Mouse (Mus musculus) c-Kit-positive CD71-positive TER-119-positive erythroid progenitor cells, embryonic 14.5 days (primary cell): Measurements from ENCODE around the gene Gpx6.

Source experiments
- DNase-seq: peaks from one replicate; pipeline ENCODE4 v3.0.0-alpha.2; 2013; ENCODE audit warnings: low spot score

Gpx6 gene

GRCm38 (mm10) chr13:21323405-21323804 is 11.5 kb downstream of the Gpx6 start:
- DNase-seq, result no peak

DNA sequence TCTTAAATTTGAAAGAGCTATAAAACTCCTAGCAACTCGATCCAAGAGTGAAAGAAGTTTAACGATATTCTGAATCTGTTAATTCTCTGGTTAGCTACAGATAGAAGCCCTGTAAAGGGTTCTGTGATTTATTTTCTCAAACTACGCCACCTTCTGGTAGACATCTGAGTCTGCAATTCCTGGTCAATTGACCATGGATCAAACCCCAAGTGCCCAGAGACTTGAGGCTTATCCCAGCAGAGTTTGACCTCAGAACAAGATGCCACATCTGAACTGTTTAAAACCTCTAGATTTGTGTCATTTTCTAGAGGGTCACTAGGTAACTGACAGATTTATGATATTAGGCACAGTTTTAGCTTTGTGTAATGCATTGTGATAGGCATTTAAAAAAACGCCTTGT is 14.3 kb downstream of the Gpx6 start:
- peak; percentile 52 for DNase-seq

- peak; percentile 78 for DNase-seq
Observed at GRCm38 (mm10) chr13:21326657-21327211, 14.8 kb downstream of the Gpx6 start.

DNA sequence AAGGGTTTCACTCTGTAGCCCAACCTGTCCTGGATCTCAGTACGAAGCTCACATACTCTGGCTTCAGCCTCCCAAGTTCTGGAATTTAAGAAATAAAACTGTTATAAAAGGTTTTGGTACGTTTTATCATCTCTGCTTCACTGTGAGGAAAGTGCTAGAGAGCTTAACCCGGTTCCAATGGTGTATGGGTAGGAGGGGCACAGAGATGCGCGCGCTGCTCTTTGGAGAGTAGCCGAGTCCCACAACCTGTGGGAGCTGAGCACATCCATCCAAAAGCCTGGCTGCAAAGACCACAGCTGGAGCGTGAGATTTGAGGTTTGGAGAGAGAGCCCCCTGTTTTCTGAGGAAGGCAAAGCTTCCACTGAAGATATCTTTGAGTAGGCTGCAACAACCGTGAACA is 15.5 kb downstream of the Gpx6 start:
- DNase-seq, result peak; percentile 20

- DNase-seq, result no peak
Observed at GRCm38 (mm10) chr13:21346610-21347009, 34.7 kb downstream of the Gpx6 start, which contains the start of gene Olfr1367. Gene Olfr1367, plus strand, starts transcription at chr13:21346910.

DNA sequence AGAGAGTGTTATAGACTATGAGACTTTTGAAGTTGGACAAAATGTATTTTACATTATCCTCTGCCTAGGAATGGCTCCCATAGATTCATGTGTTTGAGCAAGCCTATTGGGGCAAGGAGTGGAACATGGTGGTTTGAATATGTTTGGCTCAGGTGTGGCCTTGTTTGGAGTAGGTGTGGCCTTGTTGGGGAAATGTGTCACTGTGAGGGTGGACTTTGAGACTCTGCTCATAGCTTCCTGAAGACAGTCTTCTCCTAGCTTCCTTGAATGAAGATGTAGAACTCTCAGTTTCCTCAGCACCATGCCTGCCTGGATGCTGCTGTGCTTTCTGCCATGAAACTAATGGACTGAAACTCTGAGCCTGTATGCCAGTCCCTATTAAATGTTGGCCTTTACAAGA is 38.7 kb downstream of the Gpx6 start:
- no peak for DNase-seq

DNA sequence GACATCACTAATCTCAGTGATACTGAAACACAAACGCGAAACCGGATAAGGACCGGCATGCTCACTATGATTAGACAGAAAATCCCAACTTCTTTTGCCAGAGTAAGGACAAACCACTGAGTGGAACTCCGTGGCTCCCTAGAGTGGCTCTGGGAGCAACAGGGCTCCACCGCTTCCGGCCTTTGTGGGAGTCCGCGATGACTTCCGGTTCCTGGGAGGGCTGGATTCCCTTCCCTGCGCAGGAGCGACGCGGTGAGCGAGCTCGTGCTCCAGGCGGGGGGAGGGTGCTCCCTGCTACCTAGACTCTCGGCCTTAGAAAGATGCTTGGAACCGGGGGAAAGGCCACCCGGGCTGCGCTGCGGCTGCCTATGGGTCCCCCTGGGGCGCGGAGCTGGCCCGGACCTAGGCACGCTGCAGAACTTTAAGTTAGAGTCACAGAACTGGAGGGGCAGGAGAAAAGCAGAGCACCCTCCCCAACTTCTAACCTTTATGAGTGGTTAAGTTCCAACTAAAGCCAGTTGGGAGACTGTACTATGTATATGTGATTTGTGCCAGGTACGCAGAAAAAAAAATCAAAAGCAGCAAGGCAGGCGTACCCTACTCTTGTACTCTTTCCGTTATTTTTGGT is 50.8 kb downstream of the Gpx6 start, which contains the start of gene Zscan12:
Gene Zscan12, plus strand, starts transcription at position 200 of the 628 bp plus-strand sequence.
- DNase-seq, result peak; percentile 88

DNA sequence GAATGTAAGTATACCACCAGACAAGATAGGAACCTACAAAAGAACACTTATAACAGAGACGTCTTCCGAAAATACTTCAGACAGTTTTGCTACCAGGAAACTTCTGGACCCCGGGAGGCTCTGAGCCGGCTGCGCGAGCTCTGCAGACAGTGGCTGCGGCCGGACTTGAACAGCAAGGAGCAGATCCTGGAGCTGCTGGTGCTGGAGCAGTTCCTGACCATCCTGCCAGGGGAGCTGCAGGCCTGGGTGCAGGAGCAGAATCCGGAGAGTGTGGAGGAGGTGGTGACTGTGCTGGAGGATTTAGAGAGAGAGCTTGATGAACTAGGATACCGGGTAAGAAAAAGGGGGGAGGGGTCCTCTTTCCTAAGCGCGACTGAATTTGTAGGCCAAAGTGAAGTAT is 51.8 kb downstream of the Gpx6 start:
- DNase-seq, result no peak

GRCm38 (mm10) chr13:21366635-21367034 is 54.7 kb downstream of the Gpx6 start:
- DNase-seq, result no peak
